Mouse (Mus musculus) common myeloid progenitor, adult 5-6 weeks (primary cell): ENCODE results near the gene Tfip11. TPM values are rescaled to one million over a fixed set of nuclear protein-coding genes. Genes with fewer than 3 reads are reported as not detected.

Experiments used
- ATAC-seq: replicated peaks from 2 replicates; pipeline ENCODE4 v1.8.0; 2016; ENCODE audit warnings: low read depth, mild to moderate bottlenecking, moderate TSS enrichment, inconsistent platforms; ENCODE audit not compliant: poor library complexity, severe bottlenecking
- total RNA-seq: library from RNA; stranded (forward); fragments of 200-1000, 187-1606 nt; gene quantifications from 2 replicates; pipeline ENCODE4 v1.2.3, GENCODE M21; 2017

The Tfip11 gene
- 18.6 and 23.8 TPM in 2 replicates for total RNA-seq

- peak; percentile 82 for ATAC-seq
Measured at GRCm38 (mm10) chr5:112325546-112326445, at the start of gene Tfip11. Gene Tfip11, plus strand, starts transcription at chr5:112326358.

- ATAC-seq: no peak
Measured at GRCm38 (mm10) chr5:112276907-112277348, 49.2 kb upstream of the Tfip11 start.

- ATAC-seq: no peak
Measured at GRCm38 (mm10) chr5:112277906-112278470, 48.2 kb upstream of the Tfip11 start.

- ATAC-seq: no peak
Measured at GRCm38 (mm10) chr5:112279181-112280021, 46.8 kb upstream of the Tfip11 start.

- ATAC-seq: peak; percentile 48
Measured at GRCm38 (mm10) chr5:112280151-112280550, 46.0 kb upstream of the Tfip11 start.

- no peak for ATAC-seq
Measured at GRCm38 (mm10) chr5:112280863-112281660, 45.1 kb upstream of the Tfip11 start.

GRCm38 (mm10) chr5:112281676-112282075 is 44.5 kb upstream of the Tfip11 start:
- ATAC-seq: no peak

- ATAC-seq: no peak
Measured at GRCm38 (mm10) chr5:112282123-112282779, 43.9 kb upstream of the Tfip11 start.

- ATAC-seq: no peak
Measured at GRCm38 (mm10) chr5:112282780-112283482, 43.2 kb upstream of the Tfip11 start.

- ATAC-seq: peak; percentile 39
Measured at GRCm38 (mm10) chr5:112283543-112284202, 42.5 kb upstream of the Tfip11 start.

GRCm38 (mm10) chr5:112284203-112284582 is 42.0 kb upstream of the Tfip11 start:
- ATAC-seq: peak; percentile 7; the same call in 1 of the 2 replicates

- no peak for ATAC-seq
Measured at GRCm38 (mm10) chr5:112285548-112286085, 40.5 kb upstream of the Tfip11 start.

GRCm38 (mm10) chr5:112286608-112286983 is 39.6 kb upstream of the Tfip11 start:
- no peak for ATAC-seq

GRCm38 (mm10) chr5:112286984-112287641 is 39.0 kb upstream of the Tfip11 start:
- ATAC-seq: peak; percentile 36

GRCm38 (mm10) chr5:112287652-112288051 is 38.5 kb upstream of the Tfip11 start:
- no peak for ATAC-seq

GRCm38 (mm10) chr5:112288193-112289141 is 37.7 kb upstream of the Tfip11 start:
- ATAC-seq: no peak
